Mouse (Mus musculus) hindlimb bud, embryonic 11.5 days (tissue): ENCODE data around the gene Filip1.

ENCODE experiments used
- DNase-seq: peaks from one replicate; pipeline ENCODE4 v3.0.0-alpha.2; 2012; ENCODE audit warnings: low read depth, low spot score; ENCODE audit errors: extremely low spot score

Gene Filip1

DNA sequence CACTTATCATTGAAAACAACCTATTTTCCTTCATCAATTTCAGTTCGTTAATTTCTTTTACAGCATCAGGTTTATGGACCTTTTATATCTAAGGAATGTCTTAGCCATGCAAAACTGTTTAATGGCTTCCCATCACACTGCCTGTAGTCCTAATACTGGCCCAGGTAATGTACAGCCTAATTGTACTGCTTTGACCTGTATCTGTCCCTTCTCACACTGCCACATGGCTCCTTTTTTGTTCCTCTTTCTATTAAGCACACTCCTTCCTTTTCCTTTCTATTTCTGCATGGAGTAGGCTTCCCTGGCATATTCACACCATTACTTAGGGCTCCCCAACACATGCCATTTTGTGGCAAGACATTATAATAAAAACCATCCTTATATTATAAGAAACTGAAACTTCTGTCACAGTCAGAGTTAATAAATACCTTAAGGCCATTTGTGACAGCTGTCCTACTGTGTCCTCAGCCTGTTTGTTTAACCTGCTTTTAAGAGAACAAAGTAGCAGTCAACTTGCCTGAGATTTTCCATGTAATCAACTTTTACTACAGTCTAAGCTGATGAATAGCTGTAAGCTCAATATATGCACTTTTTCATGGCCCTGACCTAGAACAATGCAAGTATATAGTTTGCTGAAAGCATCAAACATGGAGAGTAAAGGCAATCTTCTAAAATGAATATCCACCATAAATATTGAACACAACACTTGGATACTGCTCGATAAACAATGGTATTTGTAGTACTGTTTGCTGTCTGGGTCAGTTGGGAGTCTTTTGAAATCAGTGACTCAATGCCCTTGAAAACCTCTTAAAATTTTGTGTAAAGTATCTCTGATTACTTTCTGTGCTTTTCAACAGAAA lies 227.5 kb downstream of the Filip1 start:
- no peak for DNase-seq

DNA sequence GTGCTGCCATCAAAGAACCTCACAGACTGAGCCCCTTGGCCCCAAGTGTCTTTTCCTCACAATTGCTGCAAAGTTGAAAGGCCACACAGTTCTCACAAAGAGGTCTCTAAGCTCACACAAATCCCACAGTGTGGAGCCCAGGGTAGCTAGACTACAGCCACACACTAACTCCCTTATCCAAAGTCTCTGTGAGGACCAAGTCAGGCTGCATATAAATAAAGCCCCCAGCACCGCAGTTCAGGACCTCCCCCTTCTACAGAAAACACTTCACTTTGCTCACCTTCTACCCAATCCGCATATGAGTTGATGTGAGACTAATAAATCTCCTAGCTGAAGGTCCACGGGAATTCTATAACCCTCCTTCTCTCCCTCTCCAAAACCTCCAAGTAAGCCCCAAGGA lies 228.2 kb downstream of the Filip1 start:
- DNase-seq = no peak

- no peak for DNase-seq
These were observed 233.3 kb downstream of the Filip1 start for GRCm38 (mm10) chr9:79779354-79779753.

DNA sequence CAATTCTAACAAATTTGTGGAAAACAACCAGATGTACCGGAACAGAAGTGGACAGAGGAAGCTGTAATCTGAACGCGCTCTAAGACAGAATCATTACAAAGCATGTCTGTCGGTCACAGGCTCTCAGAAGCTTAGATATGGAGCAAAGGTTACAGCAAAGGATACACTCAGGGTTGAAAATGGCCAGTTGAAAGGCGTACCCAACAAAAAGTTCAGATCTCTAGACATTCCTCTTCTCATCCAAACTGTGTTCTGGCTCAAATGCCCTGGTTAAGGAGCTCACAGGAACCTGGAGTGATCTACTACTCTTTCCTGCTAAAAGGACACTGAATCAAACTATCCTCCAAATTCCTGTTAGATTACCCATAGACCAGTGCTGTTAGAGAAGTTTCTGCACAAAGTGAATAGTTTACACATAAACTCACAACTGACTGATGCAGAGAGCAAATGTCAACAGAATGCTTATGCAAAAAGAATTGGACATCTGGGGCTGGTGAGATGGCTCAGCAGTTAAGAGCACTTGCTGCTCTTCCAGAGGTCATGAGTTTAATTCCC lies 245.6 kb downstream of the Filip1 start:
- no peak for DNase-seq

- no peak for DNase-seq
These were observed 247.3 kb downstream of the Filip1 start for GRCm38 (mm10) chr9:79765329-79765728.
